Mouse (Mus musculus) liver, adult 2 months (tissue): ENCODE measurements at regions not wholly inside any gene's neighbourhood (a gene's known extent, or its start where the extent isn't known, plus 50 kb on each side); places are given as distances from the start of the nearest gene placed in this dataset.

ENCODE experiments used
- DNase-seq: peaks from one replicate; pipeline ENCODE4 v3.0.0-alpha.2; 2011; ENCODE audit warnings: low read depth, low spot score; ENCODE audit errors: extremely low read depth
- H3K27ac ChIP-seq: fragments of 200-500 bp; replicated peaks from 2 replicates; pipeline ENCODE4 v1.5.1; 2012; ENCODE audit warnings: low read depth, mild to moderate bottlenecking, control low read depth, inconsistent platforms, low read length; ENCODE audit not compliant: insufficient read depth
- H3K27me3 ChIP-seq: fragments of 200-500 bp; 2 replicates; pipeline ENCODE4 v1.6.1; 2012; ENCODE audit warnings: mild to moderate bottlenecking, moderate library complexity, low read length, inconsistent platforms; ENCODE audit not compliant: control insufficient read depth, insufficient read depth
- H3K36me3 ChIP-seq: fragments of 200-500 bp; 2 replicates; pipeline ENCODE4 v1.6.1; 2012; ENCODE audit warnings: low read length, inconsistent platforms; ENCODE audit not compliant: control insufficient read depth, insufficient read depth
- H3K4me1 ChIP-seq: fragments of 200-500 bp; 2 replicates; pipeline ENCODE4 v1.6.1; 2011; ENCODE audit warnings: low read length; ENCODE audit not compliant: control insufficient read depth, insufficient read depth
- H3K4me3 ChIP-seq: fragments of 200-500 bp; 2 replicates; pipeline ENCODE4 v1.5.1; 2011; ENCODE audit warnings: low read depth, mild to moderate bottlenecking, control low read depth, low read length, moderate library complexity; ENCODE audit not compliant: insufficient read depth
- H3K79me2 ChIP-seq: fragments of 200-500 bp; 2 replicates; pipeline ENCODE4 v1.6.1; 2012; ENCODE audit warnings: inconsistent platforms, mild to moderate bottlenecking, low read length, moderate library complexity; ENCODE audit not compliant: control insufficient read depth, insufficient read depth
- H3K9ac ChIP-seq: fragments of 200-500 bp; 2 replicates; pipeline ENCODE4 v1.6.1; 2012; ENCODE audit warnings: low read depth, mild to moderate bottlenecking, control low read depth, inconsistent platforms, low read length
- CTCF ChIP-seq: fragments of 200-500 bp; IDR thresholded peaks from 2 replicates; pipeline ENCODE4 v1.5.1; 2011; ENCODE audit warnings: low read depth, low read length, control low read depth
- POLR2A ChIP-seq: fragments of 200-500 bp; IDR thresholded peaks from 2 replicates; pipeline ENCODE4 v1.6.1; 2011; ENCODE audit warnings: low read length, control low read depth; ENCODE audit not compliant: insufficient read depth; ENCODE audit errors: extremely low read depth
- whole genome bisulfite sequencing: fragments of 180-500 bp; shearing (Covaris S2); methylation state at CpG from one replicate; pipeline ENCODE4 v1.1.7; 2018; 5-methylcytosine and 5-hydroxymethylcytosine counted together

DNA sequence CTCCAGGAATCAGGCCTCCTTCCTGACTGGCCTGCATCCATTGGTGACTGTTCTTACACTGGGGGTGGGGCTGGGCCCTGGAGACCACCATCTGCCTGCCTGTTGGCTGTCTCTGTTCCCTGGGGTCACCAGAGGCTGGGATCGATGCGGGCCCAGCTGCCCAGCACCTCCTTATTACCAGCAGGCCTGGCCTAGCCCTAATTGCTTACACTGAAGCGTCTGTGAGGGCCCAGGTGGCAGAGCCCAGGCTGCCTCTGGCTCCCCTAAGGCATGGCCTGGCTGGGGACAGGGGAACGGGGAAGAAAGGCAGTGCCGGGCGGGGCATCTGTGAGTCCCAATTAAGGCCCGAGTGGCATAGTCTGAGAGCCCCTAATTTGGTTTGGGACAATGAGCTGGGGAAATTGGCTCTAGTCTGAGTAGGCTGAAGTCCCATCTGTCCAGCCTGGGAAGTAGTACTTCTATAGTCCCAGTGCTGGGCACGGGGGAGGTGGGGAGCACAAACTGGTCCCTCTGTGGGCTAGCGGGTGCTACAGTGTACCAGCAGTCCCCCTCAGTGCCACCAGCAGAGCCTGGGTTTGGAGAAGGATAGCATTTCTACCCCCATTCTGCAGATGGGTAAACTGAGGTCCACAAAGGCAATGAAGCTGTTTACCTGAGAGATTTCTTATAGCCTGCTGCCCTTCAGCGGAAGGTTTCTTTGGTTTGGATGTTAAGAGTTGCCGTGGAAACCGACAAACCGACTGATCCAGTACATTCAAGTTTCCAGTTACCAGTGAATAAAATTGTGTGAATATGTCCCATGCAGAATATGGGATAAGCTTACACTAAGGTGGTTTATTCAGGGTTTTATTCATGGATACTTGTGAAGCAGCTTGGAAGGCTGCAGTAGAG lies 121.6 kb downstream of the Mn1 start:
- Histone ChIP-seq H3K36me3 (no peaks in the 10 kb centered on the region), H3K9ac (no peak overlapping the region), H3K79me2 (no peaks in the 10 kb centered on the region), H3K4me3 (no peak overlapping the region), H3K27ac (no peak overlapping the region), H3K4me1 (no peaks in the 10 kb centered on the region), H3K27me3 (no peaks in the 10 kb centered on the region)
- TF ChIP-seq POLR2A (no peak), CTCF (no peak)
- no peak for DNase-seq
- WGBS: 95% methylated on average over 13 of the region's 13 CpGs

- no peaks in the 10 kb centered on the region for H3K36me3 ChIP-seq
- DNase-seq: no peak
- WGBS: 60% methylated on average over 3 of the region's 3 CpGs
- H3K9ac ChIP-seq: no peak overlapping the region
- no peaks in the 10 kb centered on the region for H3K79me2 ChIP-seq
- H3K27me3 ChIP-seq: no peaks in the 10 kb centered on the region
- no peaks in the 10 kb centered on the region for H3K4me1 ChIP-seq
- no peak overlapping the region for H3K4me3 ChIP-seq
- TF ChIP-seq CTCF (no peak), POLR2A (no peak)
- no peak overlapping the region for H3K27ac ChIP-seq
Observed at GRCm38 (mm10) chr5:111540486-111540885, 123.3 kb downstream of the Mn1 start.

- Histone ChIP-seq H3K36me3 (no peaks in the 10 kb centered on the region), H3K4me3 (no peak overlapping the region), H3K79me2 (no peaks in the 10 kb centered on the region), H3K27ac (no peak overlapping the region), H3K9ac (no peak overlapping the region), H3K4me1 (no peaks in the 10 kb centered on the region), H3K27me3 (no peaks in the 10 kb centered on the region)
- no peak for TF ChIP-seq CTCF
- TF ChIP-seq POLR2A: no peak
- no peak for DNase-seq
- 70% methylated on average over 3 of the region's 3 CpGs for whole genome bisulfite sequencing
Observed at GRCm38 (mm10) chr5:111542077-111542476, 124.9 kb downstream of the Mn1 start.

- WGBS: 84% methylated on average over 9 of the region's 9 CpGs
- Histone ChIP-seq H3K79me2 (no peaks in the 10 kb centered on the region), H3K4me1 (no peaks in the 10 kb centered on the region), H3K27ac (no peak overlapping the region), H3K27me3 (no peaks in the 10 kb centered on the region), H3K36me3 (no peaks in the 10 kb centered on the region), H3K4me3 (no peak overlapping the region), H3K9ac (no peak overlapping the region)
- TF ChIP-seq POLR2A: no peak
- no peak for TF ChIP-seq CTCF
- no peak for DNase-seq
Observed at GRCm38 (mm10) chr5:111543721-111544495, 126.7 kb downstream of the Mn1 start.

DNA sequence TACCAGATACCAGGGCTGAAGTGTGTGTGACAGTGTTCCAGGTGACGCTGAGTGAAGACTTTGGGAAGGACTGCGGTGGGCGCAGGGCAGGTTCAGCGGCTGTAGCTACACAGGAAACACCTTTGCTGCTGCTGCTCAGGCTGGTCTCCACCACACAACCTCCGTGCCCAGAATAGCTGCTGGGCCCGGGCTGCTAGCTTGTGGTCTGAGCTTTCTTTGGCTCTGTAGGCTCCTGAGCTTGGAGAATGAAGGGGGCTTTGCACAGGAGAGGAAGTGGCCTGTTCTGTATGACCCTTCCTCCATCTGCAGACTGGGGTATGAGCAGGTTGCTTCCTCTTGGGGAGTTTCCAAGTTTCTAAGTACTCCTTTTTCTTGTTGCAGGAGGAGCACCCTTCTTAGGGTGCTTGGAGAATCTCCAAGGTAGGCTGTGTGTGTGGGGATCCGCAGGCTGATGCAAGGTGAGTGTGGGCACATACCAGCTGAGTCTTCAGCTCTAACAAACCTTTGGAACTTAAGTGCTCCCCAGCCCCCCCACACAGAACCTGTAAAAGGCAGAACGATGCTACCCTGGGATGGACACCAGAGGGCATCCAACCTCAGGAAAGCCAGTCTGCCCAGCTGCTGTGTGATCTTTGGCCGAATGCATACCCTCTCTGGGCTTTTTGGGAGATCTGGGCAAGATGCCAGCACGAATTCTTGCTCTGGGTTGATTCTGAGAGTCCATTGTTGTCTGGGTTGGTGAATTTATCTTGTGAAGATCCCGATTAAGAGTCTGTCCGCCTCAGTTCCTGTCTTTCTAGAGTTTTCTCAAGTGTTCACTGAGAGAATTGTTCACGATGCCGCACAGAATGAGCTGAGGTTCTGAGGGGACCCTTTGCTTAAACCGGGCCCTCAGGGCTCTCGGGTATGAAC lies 136.6 kb downstream of the Mn1 start:
- no peak for DNase-seq
- no peaks in the 10 kb centered on the region for H3K79me2 ChIP-seq
- H3K36me3 ChIP-seq: no peaks in the 10 kb centered on the region
- H3K27me3 ChIP-seq: no peaks in the 10 kb centered on the region
- no peaks in the 10 kb centered on the region for H3K4me1 ChIP-seq
- TF ChIP-seq POLR2A (no peak), CTCF (no peak)
- H3K4me3 ChIP-seq: no peak overlapping the region
- WGBS: 71% methylated on average over 16 of the region's 16 CpGs
- H3K9ac ChIP-seq: no peak overlapping the region
- H3K27ac ChIP-seq: no peak overlapping the region
